9 mouse cellular contexts compared by ENCODE assay signal in the genomic region with DNA sequence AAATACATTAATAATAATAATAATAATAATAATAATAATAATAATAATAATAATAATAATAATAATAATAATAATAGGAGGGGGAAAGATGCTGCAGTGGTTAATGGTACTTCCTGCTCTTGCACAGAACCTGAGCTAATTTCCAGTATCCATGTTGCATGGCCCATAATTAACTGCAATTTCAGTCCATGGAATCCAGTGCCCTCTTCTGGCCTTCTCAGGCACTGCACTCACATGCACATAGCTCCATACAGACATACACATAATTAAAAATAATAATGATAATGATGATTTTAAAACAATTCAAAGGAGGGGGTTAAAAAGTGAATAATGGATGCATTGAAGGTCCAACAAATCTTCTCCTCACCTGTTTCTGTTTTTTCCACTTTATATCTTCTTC. TPM values are rescaled to one million over a fixed set of nuclear protein-coding genes. Genes with fewer than 3 reads are reported as not detected.
DNase-seq lines count a peak whose midpoint lies in the region; TF ChIP-seq lines count a peak whose summit lies in the region.
"Had no signal": no experiment of that assay in that cellular context is flagged by ENCODE, and none has a peak within 500 bp of the region (broad histone marks: within the 10 kb centered on the region; RNA-seq: fewer than 3 reads in every experiment).

No protein-coding gene starts in this region.

- no peak overlapping the region for H3K27ac ChIP-seq in layer of hippocampus, adult 2 months
- H3K27ac ChIP-seq in cortical plate, adult 2 months (ENCODE audit: insufficient read depth, low read length), result no peak overlapping the region
- H3K27ac ChIP-seq: lung, embryonic 15.5 days had no signal

- peaks cover 3% of the 10 kb centered on the region; the same call in 1 of the 2 replicates for H3K4me1 ChIP-seq in cortical plate, adult 2 months (ENCODE audit: control insufficient read depth, insufficient read depth, low read length)

- no peak for TF ChIP-seq POLR2A in cortical plate, adult 2 months (IDR thresholded peaks at IDR 0.05; ENCODE audit: extremely low read depth, insufficient read depth, low read length)

- no peak overlapping the region for H3K4me3 ChIP-seq in layer of hippocampus, adult 2 months
- H3K4me3 ChIP-seq in cortical plate, adult 2 months (ENCODE audit: insufficient read depth, low read length), result no peak overlapping the region
- H3K4me3 ChIP-seq: heart, embryonic 12.5 days; lung, embryonic 15.5 days had no signal

- TF ChIP-seq CTCF in layer of hippocampus, adult 2 months (conservative IDR thresholded peaks at IDR 0.05), result peak; percentile 62
- peak; percentile 32 for TF ChIP-seq CTCF in cortical plate, adult 2 months (IDR thresholded peaks at IDR 0.05; ENCODE audit: extremely low read depth, insufficient read depth, low read length)

- DNase-seq in layer of hippocampus, adult 2 months (ENCODE audit: low spot score in 2 of 2), result no peak
- DNase-seq in layer of hippocampus, adult 11-12 months (ENCODE audit: low spot score), result no peak
- DNase-seq in 416B (ENCODE audit: low read depth), result peak; percentile 60
- DNase-seq in B cell, adult 2 months, result peak; percentile 33
- no peak for DNase-seq in cerebellum, adult 8-10 months
- no peak for DNase-seq in adrenal gland, postnatal 36 days

RNA-seq across cellular contexts. Expression of a gene that starts 45.6 kb away (rescaled TPM):
- under 1 TPM; 0.44 to 0.98 TPM for total RNA-seq in layer of hippocampus, adult 2 months (2021)
- polyA plus RNA-seq in cortical plate, adult 2 months (2012; rRNA removed), result 0.06 and 0.35 TPM in 2 replicates
- under 1 TPM; 0.07 to 0.17 TPM for total RNA-seq in adrenal gland, postnatal 36 days (2021)

Comparison
In these comparisons a context has a peak if more than half of its experiments do, and no peak if none do; other contexts are left out.
1. DNase-seq: peak in 416B (single experiment) and B cell, adult 2 months (2 of 2); none in layer of hippocampus, adult 2 months (0 of 2), layer of hippocampus, adult 11-12 months (single experiment), cerebellum, adult 8-10 months (single experiment) and adrenal gland, postnatal 36 days (0 of 2).